Mouse (Mus musculus) urinary bladder, postnatal 10 days (tissue): Measurements from ENCODE around the gene Gm20388.
A peak's percentile ranks its signal among the peaks of the same experiment; 100 is the strongest.
"Not testable (repeated sequence)": the region's sequence is repeated elsewhere in the genome, so short reads cannot be mapped to it uniquely, and the experiment has no call there.

ENCODE experiments used
- DNase-seq: peaks from one replicate; pipeline ENCODE4 v3.0.0; 2022; ENCODE audit warnings: low spot score

Gene Gm20388

GRCm38 (mm10) chr8:123907604-123908003, 3997.0 kb downstream of the Gm20388 start:
- no peak for DNase-seq

- no peak for DNase-seq
Measured at GRCm38 (mm10) chr8:123912265-123912664, 4001.6 kb downstream of the Gm20388 start.

GRCm38 (mm10) chr8:123914635-123915034, 4004.0 kb downstream of the Gm20388 start:
- no peak for DNase-seq

GRCm38 (mm10) chr8:123924719-123925118, 4014.1 kb downstream of the Gm20388 start:
- DNase-seq, result peak; percentile 28

GRCm38 (mm10) chr8:123925671-123926070, 4015.0 kb downstream of the Gm20388 start:
- DNase-seq, result no peak

- no peak for DNase-seq
Measured at GRCm38 (mm10) chr8:123929026-123929425, 4018.4 kb downstream of the Gm20388 start.

- peak; percentile 100 for DNase-seq
Measured at GRCm38 (mm10) chr8:123948942-123949685, 4038.5 kb downstream of the Gm20388 start, which contains the start of gene Nup133. Gene Nup133, minus strand, starts transcription at chr8:123949265.

GRCm38 (mm10) chr8:123949686-123949986, 4039.0 kb downstream of the Gm20388 start:
- no peak for DNase-seq

- DNase-seq, result no peak
Measured at GRCm38 (mm10) chr8:123950077-123950802, 4039.6 kb downstream of the Gm20388 start.

- no peak for DNase-seq
Measured at GRCm38 (mm10) chr8:123953686-123954085, 4043.0 kb downstream of the Gm20388 start.

GRCm38 (mm10) chr8:123954246-123954645, 4043.6 kb downstream of the Gm20388 start:
- DNase-seq, result no peak

- no peak for DNase-seq
Measured at GRCm38 (mm10) chr8:123958130-123958529, 4047.5 kb downstream of the Gm20388 start.

- no peak for DNase-seq
Measured at GRCm38 (mm10) chr8:123959473-123959872, 4048.8 kb downstream of the Gm20388 start.

GRCm38 (mm10) chr8:123960056-123960455, 4049.4 kb downstream of the Gm20388 start:
- no peak for DNase-seq

- DNase-seq, result not testable (repeated sequence)
Measured at GRCm38 (mm10) chr8:123960556-123960955, 4049.9 kb downstream of the Gm20388 start.

GRCm38 (mm10) chr8:123961371-123961770, 4050.7 kb downstream of the Gm20388 start:
- DNase-seq, result no peak

- no peak for DNase-seq
Measured at GRCm38 (mm10) chr8:123966896-123967295, 4056.3 kb downstream of the Gm20388 start.

GRCm38 (mm10) chr8:123973495-123973894, 4062.9 kb downstream of the Gm20388 start:
- DNase-seq, result no peak

- DNase-seq, result no peak
Measured at GRCm38 (mm10) chr8:123977499-123977898, 4066.9 kb downstream of the Gm20388 start.

- no peak for DNase-seq
Measured at GRCm38 (mm10) chr8:123978166-123978838, 4067.7 kb downstream of the Gm20388 start.

- DNase-seq, result no peak
Measured at GRCm38 (mm10) chr8:123978926-123979325, 4068.3 kb downstream of the Gm20388 start.

- DNase-seq, result no peak
Measured at GRCm38 (mm10) chr8:123980239-123980638, 4069.6 kb downstream of the Gm20388 start.

GRCm38 (mm10) chr8:123981674-123982073, 4071.0 kb downstream of the Gm20388 start:
- no peak for DNase-seq
